Mouse (Mus musculus) hindbrain, embryonic 11.5 days (tissue): ENCODE results near the gene Olfr1342. TPM values are rescaled to one million over a fixed set of nuclear protein-coding genes. Genes with fewer than 3 reads are reported as not detected.

ENCODE experiments used
- polyA plus RNA-seq: library from polyadenylated mRNA; unstranded; fragments of >200 nt; fragmentation: Nextera tagmentation; extraction: Ambion mirVana; gene quantifications from 2 replicates; pipeline ENCODE4 v1.2.1, GENCODE M21; 2014

Olfr1342 gene
- polyA plus RNA-seq, 1 experiment from 2014 or later: not detected

Other genes with a start within 250 kb of the Olfr1342 start
- 1.3 and 1.5 TPM in 2 replicates for gene Mpl, start 235.2 kb downstream of the Olfr1342 start, polyA plus RNA-seq
- 8.8 and 12.2 TPM in 2 replicates for gene Tie1, start 202.7 kb downstream of the Olfr1342 start, polyA plus RNA-seq
- 0.77 and 2.1 TPM in 2 replicates for gene 2610528J11Rik, start 165.8 kb downstream of the Olfr1342 start, polyA plus RNA-seq
- 0.40 and 0.46 TPM in 2 replicates for gene Tmem125, start 148.7 kb downstream of the Olfr1342 start, polyA plus RNA-seq
- gene Cfap57, start 72.0 kb downstream of the Olfr1342 start, polyA plus RNA-seq: 1.5 and 2.0 TPM in 2 replicates
- 192 and 193 TPM in 2 replicates for gene Ebna1bp2, start 72.0 kb downstream of the Olfr1342 start, polyA plus RNA-seq
- gene Olfr62, start 33.8 kb downstream of the Olfr1342 start, polyA plus RNA-seq: not detected in 2 replicates
- not detected in 2 replicates for gene Olfr1341, start 10.8 kb upstream of the Olfr1342 start, polyA plus RNA-seq
- gene Olfr1340, start 27.4 kb upstream of the Olfr1342 start, polyA plus RNA-seq: not detected in 2 replicates
- gene Olfr1339, start 39.4 kb upstream of the Olfr1342 start, polyA plus RNA-seq: not detected in 2 replicates
- gene Olfr1338, start 66.0 kb upstream of the Olfr1342 start, polyA plus RNA-seq: not detected in 2 replicates
- not detected in 2 replicates for gene Olfr1337, start 89.8 kb upstream of the Olfr1342 start, polyA plus RNA-seq
- not detected in 2 replicates for gene Olfr1335, start 117.2 kb upstream of the Olfr1342 start, polyA plus RNA-seq
- gene Olfr1333, start 143.5 kb upstream of the Olfr1342 start, polyA plus RNA-seq: not detected in 2 replicates
- not detected in 2 replicates for gene Olfr1331, start 171.9 kb upstream of the Olfr1342 start, polyA plus RNA-seq
- not detected in 2 replicates for gene Olfr1330, start 195.8 kb upstream of the Olfr1342 start, polyA plus RNA-seq
- gene Olfr1329, start 224.7 kb upstream of the Olfr1342 start, polyA plus RNA-seq: not detected in 2 replicates
- 0.07 TPM in 1 of 2 replicates, not detected in the other for gene Olfr1328, start 245.9 kb upstream of the Olfr1342 start, polyA plus RNA-seq